Mouse (Mus musculus): ENCODE results near the gene Ccdc148. TPM values are rescaled to one million over a fixed set of nuclear protein-coding genes. Genes with fewer than 3 reads are reported as not detected.
A peak's percentile ranks its signal among the peaks of the same experiment; 100 is the strongest.

Ccdc148 gene
- polyA plus RNA-seq, 1 experiment from 2014 or later, result 0.27 TPM

DNA sequence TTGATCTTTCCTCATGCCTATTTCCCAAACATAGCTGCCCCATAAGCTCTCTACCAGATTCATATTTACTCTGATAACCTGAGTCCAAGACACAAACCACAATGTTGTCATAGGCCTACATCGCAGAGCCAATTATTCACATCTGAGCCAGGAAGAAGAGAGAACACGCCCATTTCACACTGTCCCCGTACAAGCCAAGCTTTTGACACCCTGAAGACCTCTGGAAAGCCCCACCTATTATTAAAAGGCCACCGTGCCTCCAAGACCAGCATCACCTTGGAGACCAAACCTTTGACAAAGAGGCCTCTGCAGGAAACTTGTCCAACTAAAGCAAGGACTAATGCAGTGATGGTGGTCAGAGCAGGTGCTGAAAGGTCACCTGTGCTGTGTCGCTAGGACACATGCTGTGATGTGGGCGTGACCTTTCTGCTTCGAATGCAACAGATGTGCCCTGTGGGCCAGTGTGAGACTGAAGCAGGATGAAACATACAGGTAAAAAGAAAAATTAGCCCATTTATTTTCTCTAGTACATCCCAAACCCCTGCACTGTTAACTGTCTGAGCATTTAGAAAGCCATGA lies 106.9 kb downstream of the Ccdc148 start:
- H3K9ac ChIP-seq (ENCODE audit: low read depth, low read length), result no peak overlapping the region
- no peaks in the 10 kb centered on the region for H3K36me3 ChIP-seq (ENCODE audit: control insufficient read depth, insufficient read depth, low read length)
- H3K9me3 ChIP-seq (replicated peaks; ENCODE audit: control insufficient read depth, low read length), result no peaks in the 10 kb centered on the region
- H3K27ac ChIP-seq (ENCODE audit: low read depth, low read length), result no peak overlapping the region
- no peaks in the 10 kb centered on the region for H3K4me1 ChIP-seq (ENCODE audit: control insufficient read depth, insufficient read depth, low read length)
- H3K27me3 ChIP-seq (ENCODE audit: control insufficient read depth, insufficient read depth, low read length), result no peaks in the 10 kb centered on the region
- no peak overlapping the region for H3K4me3 ChIP-seq (ENCODE audit: low read depth, low read length)
- no peak for ATAC-seq (replicated peaks; ENCODE audit: insufficient number of reproducible peaks, low FRiP score, low TSS enrichment)
- no peak overlapping the region for H3K4me2 ChIP-seq
- WGBS (ENCODE audit: insufficient replicate concordance), result 65% methylated on average over 7 of the region's 7 CpGs

DNA sequence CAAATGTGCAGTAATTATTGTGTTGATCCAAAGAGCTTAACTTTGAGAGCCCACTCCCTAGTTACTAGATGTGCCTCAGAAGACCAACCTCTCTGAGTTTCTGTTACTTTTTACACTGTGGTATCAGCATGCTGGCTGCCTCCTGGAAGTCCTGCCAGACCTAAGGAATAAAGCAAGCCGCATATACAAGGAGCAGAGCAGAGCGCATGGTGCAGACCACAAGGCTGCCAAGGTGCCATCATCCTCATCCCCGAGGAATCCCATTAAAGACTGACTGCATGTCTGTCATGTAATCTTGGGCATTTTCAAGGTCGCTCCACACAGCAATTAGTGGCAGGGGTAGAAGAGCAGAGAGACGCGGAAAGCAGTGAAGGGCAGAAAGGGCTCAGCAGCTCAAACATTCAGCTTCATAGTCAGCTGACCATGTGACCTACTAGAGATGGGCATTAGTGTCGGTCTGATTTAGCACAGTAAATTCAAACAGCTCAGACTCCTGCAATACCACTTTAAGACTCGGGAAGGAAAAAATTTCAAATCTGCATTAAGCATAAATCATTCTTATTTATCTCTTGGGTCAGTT lies 110.1 kb downstream of the Ccdc148 start:
- Histone ChIP-seq H3K4me3 (ENCODE audit: low read depth, low read length) (no peak overlapping the region), H3K4me1 (ENCODE audit: control insufficient read depth, insufficient read depth, low read length) (no peaks in the 10 kb centered on the region), H3K27ac (ENCODE audit: low read depth, low read length) (no peak overlapping the region), H3K4me2 (no peak overlapping the region), H3K9ac (ENCODE audit: low read depth, low read length) (no peak overlapping the region), H3K9me3 (replicated peaks; ENCODE audit: control insufficient read depth, low read length) (no peaks in the 10 kb centered on the region), H3K36me3 (ENCODE audit: control insufficient read depth, insufficient read depth, low read length) (no peaks in the 10 kb centered on the region), H3K27me3 (ENCODE audit: control insufficient read depth, insufficient read depth, low read length) (no peaks in the 10 kb centered on the region)
- ATAC-seq (replicated peaks; ENCODE audit: insufficient number of reproducible peaks, low FRiP score, low TSS enrichment), result no peak
- WGBS (ENCODE audit: insufficient replicate concordance), result 68% methylated on average over 8 of the region's 8 CpGs

DNA sequence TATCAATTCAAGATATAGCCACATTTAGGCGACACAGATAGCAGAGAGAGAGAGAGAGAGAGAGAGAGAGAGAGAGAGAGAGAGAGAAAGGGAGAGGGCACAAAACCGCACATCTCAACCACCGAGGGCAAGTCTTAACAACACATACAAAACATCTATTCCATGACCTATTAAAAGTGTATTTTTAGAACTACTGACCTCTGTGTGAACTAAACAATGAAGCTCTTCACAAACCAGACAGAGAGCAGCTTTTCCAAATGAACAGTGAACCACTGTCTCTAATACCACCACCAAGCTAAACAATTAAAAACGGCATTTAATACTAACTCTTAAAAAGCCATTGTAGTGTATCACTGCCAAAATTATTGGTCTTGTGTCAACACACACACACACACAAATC lies 110.8 kb downstream of the Ccdc148 start:
- no peaks in the 10 kb centered on the region for H3K36me3 ChIP-seq (ENCODE audit: control insufficient read depth, insufficient read depth, low read length)
- H3K27ac ChIP-seq (ENCODE audit: low read depth, low read length), result no peak overlapping the region
- no peaks in the 10 kb centered on the region for H3K9me3 ChIP-seq (replicated peaks; ENCODE audit: control insufficient read depth, low read length)
- no peak overlapping the region for H3K4me2 ChIP-seq
- H3K27me3 ChIP-seq (ENCODE audit: control insufficient read depth, insufficient read depth, low read length), result no peaks in the 10 kb centered on the region
- WGBS (ENCODE audit: insufficient replicate concordance), result 47% methylated on average over 4 of the region's 4 CpGs
- no peaks in the 10 kb centered on the region for H3K4me1 ChIP-seq (ENCODE audit: control insufficient read depth, insufficient read depth, low read length)
- H3K9ac ChIP-seq (ENCODE audit: low read depth, low read length), result no peak overlapping the region
- ATAC-seq (replicated peaks; ENCODE audit: insufficient number of reproducible peaks, low FRiP score, low TSS enrichment), result no peak
- no peak overlapping the region for H3K4me3 ChIP-seq (ENCODE audit: low read depth, low read length)

- H3K36me3 ChIP-seq (ENCODE audit: control insufficient read depth, insufficient read depth, low read length), result no peaks in the 10 kb centered on the region
- no peak overlapping the region for H3K9ac ChIP-seq (ENCODE audit: low read depth, low read length)
- H3K9me3 ChIP-seq (replicated peaks; ENCODE audit: control insufficient read depth, low read length), result no peaks in the 10 kb centered on the region
- H3K27ac ChIP-seq (ENCODE audit: low read depth, low read length), result no peak overlapping the region
- no peaks in the 10 kb centered on the region for H3K27me3 ChIP-seq (ENCODE audit: control insufficient read depth, insufficient read depth, low read length)
- no peaks in the 10 kb centered on the region for H3K4me1 ChIP-seq (ENCODE audit: control insufficient read depth, insufficient read depth, low read length)
- no peak overlapping the region for H3K4me3 ChIP-seq (ENCODE audit: low read depth, low read length)
- ATAC-seq (replicated peaks; ENCODE audit: insufficient number of reproducible peaks, low FRiP score, low TSS enrichment), result no peak
- 74% methylated on average over 6 of the region's 6 CpGs for WGBS (ENCODE audit: insufficient replicate concordance)
- no peak overlapping the region for H3K4me2 ChIP-seq
Observed at GRCm38 (mm10) chr2:59048775-59049451, 111.6 kb downstream of the Ccdc148 start.

- H3K4me2 ChIP-seq, result peak overlapping the region; percentile 50
- 39% methylated on average over 22 of the region's 22 CpGs for WGBS (ENCODE audit: insufficient replicate concordance)
- H3K4me3 ChIP-seq (ENCODE audit: low read depth, low read length), result no peak overlapping the region
- H3K9ac ChIP-seq (ENCODE audit: low read depth, low read length), result 0 out of 2 replicates have a peak overlapping the region, but pooled peaks have one; percentile 0
- no peaks in the 10 kb centered on the region for H3K36me3 ChIP-seq (ENCODE audit: control insufficient read depth, insufficient read depth, low read length)
- 0 out of 2 replicates have a peak overlapping the region, but pooled peaks have one; percentile 22 for H3K27ac ChIP-seq (ENCODE audit: low read depth, low read length)
- no peaks in the 10 kb centered on the region for H3K27me3 ChIP-seq (ENCODE audit: control insufficient read depth, insufficient read depth, low read length)
- ATAC-seq (replicated peaks; ENCODE audit: insufficient number of reproducible peaks, low FRiP score, low TSS enrichment), result no peak
- no peaks in the 10 kb centered on the region for H3K9me3 ChIP-seq (replicated peaks; ENCODE audit: control insufficient read depth, low read length)
- peaks cover 10% of the 10 kb centered on the region for H3K4me1 ChIP-seq (ENCODE audit: control insufficient read depth, insufficient read depth, low read length)
Observed at GRCm38 (mm10) chr2:59043313-59044032, 117.0 kb downstream of the Ccdc148 start.

GRCm38 (mm10) chr2:59042616-59043015 lies 117.9 kb downstream of the Ccdc148 start:
- WGBS (ENCODE audit: insufficient replicate concordance), result 32% methylated on average over 13 of the region's 13 CpGs
- peak overlapping the region; percentile 40 for H3K4me2 ChIP-seq
- H3K27me3 ChIP-seq (ENCODE audit: control insufficient read depth, insufficient read depth, low read length), result no peaks in the 10 kb centered on the region
- H3K9ac ChIP-seq (ENCODE audit: low read depth, low read length), result no peak overlapping the region
- no peak overlapping the region for H3K4me3 ChIP-seq (ENCODE audit: low read depth, low read length)
- H3K27ac ChIP-seq (ENCODE audit: low read depth, low read length), result no peak overlapping the region
- no peaks in the 10 kb centered on the region for H3K9me3 ChIP-seq (replicated peaks; ENCODE audit: control insufficient read depth, low read length)
- 0 out of 2 replicates have a peak, but pooled peaks have one; percentile 26 for ATAC-seq (replicated peaks; ENCODE audit: insufficient number of reproducible peaks, low FRiP score, low TSS enrichment)
- H3K4me1 ChIP-seq (ENCODE audit: control insufficient read depth, insufficient read depth, low read length), result peaks cover 10% of the 10 kb centered on the region
- no peaks in the 10 kb centered on the region for H3K36me3 ChIP-seq (ENCODE audit: control insufficient read depth, insufficient read depth, low read length)

GRCm38 (mm10) chr2:59036433-59036832 lies 124.0 kb downstream of the Ccdc148 start:
- Histone ChIP-seq H3K4me1 (ENCODE audit: control insufficient read depth, insufficient read depth, low read length) (no peaks in the 10 kb centered on the region), H3K27me3 (ENCODE audit: control insufficient read depth, insufficient read depth, low read length) (no peaks in the 10 kb centered on the region), H3K36me3 (ENCODE audit: control insufficient read depth, insufficient read depth, low read length) (no peaks in the 10 kb centered on the region), H3K9ac (ENCODE audit: low read depth, low read length) (no peak overlapping the region), H3K27ac (ENCODE audit: low read depth, low read length) (no peak overlapping the region), H3K4me3 (ENCODE audit: low read depth, low read length) (no peak overlapping the region), H3K9me3 (replicated peaks; ENCODE audit: control insufficient read depth, low read length) (no peaks in the 10 kb centered on the region), H3K4me2 (no peak overlapping the region)
- WGBS (ENCODE audit: insufficient replicate concordance), result 67% methylated on average over 6 of the region's 6 CpGs
- no peak for ATAC-seq (replicated peaks; ENCODE audit: insufficient number of reproducible peaks, low FRiP score, low TSS enrichment)

- Histone ChIP-seq H3K4me3 (ENCODE audit: low read depth, low read length) (no peak overlapping the region), H3K4me1 (ENCODE audit: control insufficient read depth, insufficient read depth, low read length) (no peaks in the 10 kb centered on the region), H3K27ac (ENCODE audit: low read depth, low read length) (no peak overlapping the region), H3K36me3 (ENCODE audit: control insufficient read depth, insufficient read depth, low read length) (no peaks in the 10 kb centered on the region), H3K9me3 (replicated peaks; ENCODE audit: control insufficient read depth, low read length) (no peaks in the 10 kb centered on the region), H3K9ac (ENCODE audit: low read depth, low read length) (no peak overlapping the region), H3K4me2 (no peak overlapping the region), H3K27me3 (ENCODE audit: control insufficient read depth, insufficient read depth, low read length) (no peaks in the 10 kb centered on the region)
- no peak for ATAC-seq (replicated peaks; ENCODE audit: insufficient number of reproducible peaks, low FRiP score, low TSS enrichment)
- 76% methylated on average over 3 of the region's 3 CpGs for WGBS (ENCODE audit: insufficient replicate concordance)
Observed at GRCm38 (mm10) chr2:59035206-59035605, 125.3 kb downstream of the Ccdc148 start.

Data from heart, embryonic 11.5 days (tissue).